Mouse (Mus musculus): ENCODE data around the gene Tenm2. TPM values are rescaled to one million over a fixed set of nuclear protein-coding genes. Genes with fewer than 3 reads are reported as not detected.

The Tenm2 gene
- polyA plus RNA-seq, 1 experiment from 2014 or later, result 2.8 TPM

- no peak overlapping the region for H3K4me2 ChIP-seq (replicated peaks; ENCODE audit: low read depth, low read length)
- ATAC-seq (ENCODE audit: insufficient number of reproducible peaks, insufficient read depth, low FRiP score, low read depth), result no peak
- no peaks in the 10 kb centered on the region for H3K36me3 ChIP-seq (ENCODE audit: control insufficient read depth, insufficient read depth, low read length)
- H3K27me3 ChIP-seq (ENCODE audit: control insufficient read depth, insufficient read depth, low read length), result no peaks in the 10 kb centered on the region
- no peaks in the 10 kb centered on the region for H3K4me1 ChIP-seq (ENCODE audit: control insufficient read depth, insufficient read depth, low read length)
- H3K9ac ChIP-seq (replicated peaks; ENCODE audit: low read depth, low read length), result no peak overlapping the region
- WGBS, result 66% methylated on average over 9 of the region's 9 CpGs
- no peaks in the 10 kb centered on the region for H3K9me3 ChIP-seq (ENCODE audit: control insufficient read depth, low read depth, low read length)
- no peak overlapping the region for H3K4me3 ChIP-seq (ENCODE audit: low read depth, low read length)
- H3K27ac ChIP-seq (ENCODE audit: low read length), result no peak overlapping the region
Measured at GRCm38 (mm10) chr11:36072038-36072437, 1163.7 kb downstream of the Tenm2 start.

DNA sequence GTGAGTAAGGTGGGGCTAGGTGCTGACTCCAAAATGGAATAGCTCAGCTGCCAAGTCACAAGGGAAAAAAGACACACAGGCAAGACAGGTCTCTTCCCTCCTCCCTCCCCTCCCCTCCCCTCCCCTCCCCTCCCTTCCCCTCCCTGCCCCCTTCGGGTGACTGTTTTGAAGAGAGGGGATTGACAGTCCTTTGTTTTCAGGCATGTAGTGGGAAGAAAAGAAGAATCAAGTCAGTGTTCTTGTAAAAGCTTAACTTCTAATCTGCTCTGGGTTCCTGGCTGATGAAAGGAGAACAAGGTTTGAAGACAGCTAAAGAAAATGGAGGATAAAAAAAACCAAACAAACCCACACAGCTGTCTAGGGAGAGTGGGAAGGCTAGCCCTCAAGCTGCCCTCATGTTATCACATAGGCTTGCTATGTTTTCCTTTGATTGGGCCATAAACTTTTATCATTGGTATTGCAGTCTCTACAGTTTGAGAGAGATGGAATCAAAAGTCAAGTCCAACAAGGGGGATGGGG, 1176.4 kb downstream of the Tenm2 start:
- no peaks in the 10 kb centered on the region for H3K36me3 ChIP-seq (ENCODE audit: control insufficient read depth, insufficient read depth, low read length)
- no peak overlapping the region for H3K27ac ChIP-seq (ENCODE audit: low read length)
- H3K4me3 ChIP-seq (ENCODE audit: low read depth, low read length), result no peak overlapping the region
- WGBS, result 40% methylated on average over 1 of the region's 1 CpGs
- no peak overlapping the region for H3K9ac ChIP-seq (replicated peaks; ENCODE audit: low read depth, low read length)
- H3K27me3 ChIP-seq (ENCODE audit: control insufficient read depth, insufficient read depth, low read length), result no peaks in the 10 kb centered on the region
- no peaks in the 10 kb centered on the region for H3K9me3 ChIP-seq (ENCODE audit: control insufficient read depth, low read depth, low read length)
- no peak overlapping the region for H3K4me2 ChIP-seq (replicated peaks; ENCODE audit: low read depth, low read length)
- ATAC-seq (ENCODE audit: insufficient number of reproducible peaks, insufficient read depth, low FRiP score, low read depth), result no peak
- H3K4me1 ChIP-seq (ENCODE audit: control insufficient read depth, insufficient read depth, low read length), result no peaks in the 10 kb centered on the region

- Histone ChIP-seq H3K4me2 (replicated peaks; ENCODE audit: low read depth, low read length) (no peak overlapping the region), H3K27me3 (ENCODE audit: control insufficient read depth, insufficient read depth, low read length) (no peaks in the 10 kb centered on the region), H3K9ac (replicated peaks; ENCODE audit: low read depth, low read length) (no peak overlapping the region), H3K9me3 (ENCODE audit: control insufficient read depth, low read depth, low read length) (no peaks in the 10 kb centered on the region), H3K4me3 (ENCODE audit: low read depth, low read length) (no peak overlapping the region), H3K4me1 (ENCODE audit: control insufficient read depth, insufficient read depth, low read length) (no peaks in the 10 kb centered on the region), H3K27ac (ENCODE audit: low read length) (no peak overlapping the region), H3K36me3 (ENCODE audit: control insufficient read depth, insufficient read depth, low read length) (no peaks in the 10 kb centered on the region)
- ATAC-seq (ENCODE audit: insufficient number of reproducible peaks, insufficient read depth, low FRiP score, low read depth), result no peak
- 88% methylated on average over 11 of the region's 11 CpGs for WGBS
Measured at GRCm38 (mm10) chr11:36056525-36056924, 1179.2 kb downstream of the Tenm2 start.

DNA sequence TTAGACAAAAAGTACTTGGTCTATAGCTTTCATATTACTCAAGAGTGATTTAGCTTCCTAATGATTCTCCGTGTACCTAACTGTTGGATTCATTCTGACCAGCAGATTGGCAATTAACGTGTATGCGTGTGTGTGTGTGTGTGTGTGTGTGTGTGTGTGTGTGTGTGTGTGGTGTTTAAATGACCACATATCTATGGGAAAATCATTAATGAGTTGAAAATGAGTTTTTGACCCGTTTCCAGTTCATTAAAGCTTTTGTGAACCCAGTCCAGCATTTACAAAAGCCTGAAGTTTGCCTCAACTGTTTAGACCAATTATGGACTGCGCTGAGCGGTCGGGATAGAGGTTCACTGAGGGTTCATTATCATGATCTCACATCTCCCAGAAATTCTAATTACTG, 1181.4 kb downstream of the Tenm2 start:
- 88% methylated on average over 7 of the region's 7 CpGs for WGBS
- ATAC-seq (ENCODE audit: insufficient number of reproducible peaks, insufficient read depth, low FRiP score, low read depth), result no peak
- Histone ChIP-seq H3K4me1 (ENCODE audit: control insufficient read depth, insufficient read depth, low read length) (no peaks in the 10 kb centered on the region), H3K4me3 (ENCODE audit: low read depth, low read length) (no peak overlapping the region), H3K9ac (replicated peaks; ENCODE audit: low read depth, low read length) (no peak overlapping the region), H3K27me3 (ENCODE audit: control insufficient read depth, insufficient read depth, low read length) (no peaks in the 10 kb centered on the region), H3K27ac (ENCODE audit: low read length) (no peak overlapping the region), H3K4me2 (replicated peaks; ENCODE audit: low read depth, low read length) (no peak overlapping the region), H3K9me3 (ENCODE audit: control insufficient read depth, low read depth, low read length) (no peaks in the 10 kb centered on the region), H3K36me3 (ENCODE audit: control insufficient read depth, insufficient read depth, low read length) (no peaks in the 10 kb centered on the region)

DNA sequence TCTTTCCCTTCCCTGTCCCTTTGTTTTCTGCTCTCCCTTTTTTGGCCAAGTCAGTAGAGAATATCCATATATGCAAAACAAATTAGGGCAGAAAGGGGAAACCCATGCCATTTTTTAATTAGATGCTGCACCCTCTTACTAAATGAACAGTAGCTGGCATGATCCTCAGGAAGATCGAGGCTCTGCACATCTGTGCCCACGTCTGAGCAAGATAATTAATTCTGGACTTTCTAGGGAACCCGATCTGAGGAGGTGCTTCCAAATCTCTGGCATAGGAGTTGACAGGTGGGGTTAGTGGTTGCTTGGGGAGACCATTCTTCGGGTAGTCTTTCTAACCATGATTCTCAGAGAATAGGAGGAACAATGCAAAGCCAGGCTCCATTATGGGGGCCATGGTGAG, 1182.3 kb downstream of the Tenm2 start:
- Histone ChIP-seq H3K4me1 (ENCODE audit: control insufficient read depth, insufficient read depth, low read length) (no peaks in the 10 kb centered on the region), H3K9ac (replicated peaks; ENCODE audit: low read depth, low read length) (no peak overlapping the region), H3K4me3 (ENCODE audit: low read depth, low read length) (no peak overlapping the region), H3K4me2 (replicated peaks; ENCODE audit: low read depth, low read length) (no peak overlapping the region), H3K27me3 (ENCODE audit: control insufficient read depth, insufficient read depth, low read length) (no peaks in the 10 kb centered on the region), H3K9me3 (ENCODE audit: control insufficient read depth, low read depth, low read length) (no peaks in the 10 kb centered on the region), H3K27ac (ENCODE audit: low read length) (no peak overlapping the region), H3K36me3 (ENCODE audit: control insufficient read depth, insufficient read depth, low read length) (no peaks in the 10 kb centered on the region)
- 64% methylated on average over 4 of the region's 4 CpGs for WGBS
- ATAC-seq (ENCODE audit: insufficient number of reproducible peaks, insufficient read depth, low FRiP score, low read depth), result no peak

DNA sequence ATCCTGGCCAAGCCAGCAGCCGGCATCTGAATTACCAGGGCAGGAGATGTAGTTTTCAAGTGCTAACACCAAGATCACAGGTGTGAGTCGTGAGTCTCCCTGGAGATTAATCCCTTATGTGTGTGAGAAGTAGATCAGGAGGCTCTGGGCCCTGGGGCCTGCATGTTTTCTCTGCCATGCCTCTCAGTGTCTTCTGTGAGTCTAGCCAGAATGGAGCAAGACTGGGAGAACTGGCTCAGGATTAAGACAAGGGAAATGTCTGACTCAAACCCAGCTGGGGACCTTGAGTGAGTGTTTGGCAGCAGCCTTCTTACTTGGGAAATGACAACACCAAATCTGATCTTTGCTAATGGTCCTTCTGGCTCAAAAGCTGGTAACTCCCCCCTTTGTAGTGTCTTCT, 1183.2 kb downstream of the Tenm2 start:
- Histone ChIP-seq H3K4me2 (replicated peaks; ENCODE audit: low read depth, low read length) (no peak overlapping the region), H3K36me3 (ENCODE audit: control insufficient read depth, insufficient read depth, low read length) (no peaks in the 10 kb centered on the region), H3K4me1 (ENCODE audit: control insufficient read depth, insufficient read depth, low read length) (no peaks in the 10 kb centered on the region), H3K27ac (ENCODE audit: low read length) (no peak overlapping the region), H3K27me3 (ENCODE audit: control insufficient read depth, insufficient read depth, low read length) (no peaks in the 10 kb centered on the region), H3K9ac (replicated peaks; ENCODE audit: low read depth, low read length) (no peak overlapping the region), H3K4me3 (ENCODE audit: low read depth, low read length) (no peak overlapping the region), H3K9me3 (ENCODE audit: control insufficient read depth, low read depth, low read length) (no peaks in the 10 kb centered on the region)
- ATAC-seq (ENCODE audit: insufficient number of reproducible peaks, insufficient read depth, low FRiP score, low read depth), result no peak
- 51% methylated on average over 2 of the region's 2 CpGs for WGBS

DNA sequence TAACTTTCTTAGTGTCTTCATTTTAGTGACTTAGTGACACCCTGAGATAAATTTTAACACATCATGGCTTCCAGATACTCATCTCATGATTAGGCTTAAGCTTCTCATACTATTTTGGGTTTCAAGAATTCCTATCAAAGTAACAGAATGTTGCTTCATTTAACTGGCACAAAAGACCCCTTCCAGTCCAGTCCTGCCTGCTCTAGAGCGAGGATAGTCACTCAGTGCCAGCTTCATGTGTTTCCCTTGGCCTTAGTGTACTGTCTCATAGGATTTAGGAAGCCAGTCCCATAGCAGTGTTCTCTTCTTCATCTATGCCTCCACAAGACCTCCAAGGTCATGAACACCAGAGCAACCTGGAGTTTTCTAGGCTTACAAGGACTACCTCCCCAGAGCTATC, 1183.7 kb downstream of the Tenm2 start:
- WGBS, result 89% methylated on average over 1 of the region's 1 CpGs
- H3K9ac ChIP-seq (replicated peaks; ENCODE audit: low read depth, low read length), result no peak overlapping the region
- H3K27me3 ChIP-seq (ENCODE audit: control insufficient read depth, insufficient read depth, low read length), result no peaks in the 10 kb centered on the region
- ATAC-seq (ENCODE audit: insufficient number of reproducible peaks, insufficient read depth, low FRiP score, low read depth), result no peak
- no peaks in the 10 kb centered on the region for H3K36me3 ChIP-seq (ENCODE audit: control insufficient read depth, insufficient read depth, low read length)
- H3K4me2 ChIP-seq (replicated peaks; ENCODE audit: low read depth, low read length), result no peak overlapping the region
- no peak overlapping the region for H3K4me3 ChIP-seq (ENCODE audit: low read depth, low read length)
- H3K9me3 ChIP-seq (ENCODE audit: control insufficient read depth, low read depth, low read length), result no peaks in the 10 kb centered on the region
- no peaks in the 10 kb centered on the region for H3K4me1 ChIP-seq (ENCODE audit: control insufficient read depth, insufficient read depth, low read length)
- H3K27ac ChIP-seq (ENCODE audit: low read length), result no peak overlapping the region

GRCm38 (mm10) chr11:36049547-36049946, 1186.2 kb downstream of the Tenm2 start:
- H3K4me2 ChIP-seq (replicated peaks; ENCODE audit: low read depth, low read length), result no peak overlapping the region
- no peaks in the 10 kb centered on the region for H3K4me1 ChIP-seq (ENCODE audit: control insufficient read depth, insufficient read depth, low read length)
- ATAC-seq (ENCODE audit: insufficient number of reproducible peaks, insufficient read depth, low FRiP score, low read depth), result no peak
- H3K27me3 ChIP-seq (ENCODE audit: control insufficient read depth, insufficient read depth, low read length), result no peaks in the 10 kb centered on the region
- H3K4me3 ChIP-seq (ENCODE audit: low read depth, low read length), result no peak overlapping the region
- H3K9me3 ChIP-seq (ENCODE audit: control insufficient read depth, low read depth, low read length), result no peaks in the 10 kb centered on the region
- WGBS, result 31% methylated on average over 5 of the region's 5 CpGs
- no peaks in the 10 kb centered on the region for H3K36me3 ChIP-seq (ENCODE audit: control insufficient read depth, insufficient read depth, low read length)
- no peak overlapping the region for H3K27ac ChIP-seq (ENCODE audit: low read length)
- no peak overlapping the region for H3K9ac ChIP-seq (replicated peaks; ENCODE audit: low read depth, low read length)

DNA sequence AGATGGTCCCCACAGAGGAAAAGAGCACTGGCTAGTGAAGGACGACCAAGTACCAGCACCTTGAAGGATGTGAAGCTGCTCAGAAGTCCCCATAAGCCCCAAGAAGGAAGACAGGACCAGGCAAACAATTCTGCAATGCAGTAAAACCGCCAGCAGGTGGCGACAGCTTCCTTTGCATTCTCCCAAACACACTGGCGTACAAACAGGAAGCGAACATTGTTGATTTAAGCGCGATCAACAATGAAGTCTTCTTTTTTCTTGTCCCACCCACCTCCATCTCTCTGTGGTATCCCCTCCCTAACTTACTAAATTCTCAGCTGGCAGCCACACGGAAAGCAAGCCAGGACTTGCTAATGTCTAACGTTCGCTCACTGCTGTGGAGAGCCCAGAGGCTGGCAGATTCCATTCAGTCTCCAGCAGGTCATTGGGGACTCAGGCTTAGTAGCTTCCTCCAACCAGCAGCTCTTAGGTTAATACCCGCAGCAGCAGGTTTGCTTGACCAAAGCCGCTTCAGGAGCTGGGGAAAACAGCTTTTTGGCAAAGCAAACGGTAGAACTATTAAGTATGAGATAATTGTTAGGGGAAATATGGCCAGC, 1190.0 kb downstream of the Tenm2 start:
- 3% methylated on average over 13 of the region's 13 CpGs for WGBS
- Histone ChIP-seq H3K4me1 (ENCODE audit: control insufficient read depth, insufficient read depth, low read length) (no peaks in the 10 kb centered on the region), H3K36me3 (ENCODE audit: control insufficient read depth, insufficient read depth, low read length) (no peaks in the 10 kb centered on the region), H3K27ac (ENCODE audit: low read length) (no peak overlapping the region), H3K4me3 (ENCODE audit: low read depth, low read length) (peak overlapping the region; percentile 36), H3K27me3 (ENCODE audit: control insufficient read depth, insufficient read depth, low read length) (no peaks in the 10 kb centered on the region), H3K9me3 (ENCODE audit: control insufficient read depth, low read depth, low read length) (no peaks in the 10 kb centered on the region), H3K4me2 (replicated peaks; ENCODE audit: low read depth, low read length) (peak overlapping the region; percentile 46), H3K9ac (replicated peaks; ENCODE audit: low read depth, low read length) (no peak overlapping the region; the same call in 1 of the 2 replicates)
- ATAC-seq (ENCODE audit: insufficient number of reproducible peaks, insufficient read depth, low FRiP score, low read depth), result peak; percentile 64; the same call in 1 of the 2 replicates

Data from stomach, embryonic 14.5 days (tissue).